Mouse (Mus musculus): ENCODE measurements around the gene Zbtb8os. TPM values are rescaled to one million over a fixed set of nuclear protein-coding genes. Genes with fewer than 3 reads are reported as not detected.

Zbtb8os gene
- polyA plus RNA-seq, 1 experiment: 138 TPM

GRCm38 (mm10) chr4:129320876-129321275 is 14.6 kb upstream of the Zbtb8os start:
- Histone ChIP-seq H3K9me3 (replicated peaks; ENCODE audit: control insufficient read depth, insufficient read depth, low read length, poor library complexity, severe bottlenecking) (no peaks in the 10 kb centered on the region), H3K4me1 (ENCODE audit: control insufficient read depth, insufficient read depth, low read length) (no peaks in the 10 kb centered on the region), H3K27ac (ENCODE audit: insufficient read depth, low read length) (no peak overlapping the region), H3K9ac (ENCODE audit: low read depth, poor library complexity, severe bottlenecking) (no peak overlapping the region), H3K36me3 (ENCODE audit: control insufficient read depth, insufficient read depth, low read length, poor library complexity, severe bottlenecking) (peaks cover 75% of the 10 kb centered on the region), H3K4me3 (ENCODE audit: low read depth, low read length) (no peak overlapping the region), H3K27me3 (ENCODE audit: control insufficient read depth, insufficient read depth, low read length, poor library complexity, severe bottlenecking) (no peaks in the 10 kb centered on the region)
- no peak for TF ChIP-seq POLR2A (IDR thresholded peaks at IDR 0.05; ENCODE audit: insufficient read depth, low read length)
- TF ChIP-seq EP300 (IDR thresholded peaks at IDR 0.05; ENCODE audit: insufficient read depth, low read depth, low read length): no peak
- no peak for TF ChIP-seq CTCF (IDR thresholded peaks at IDR 0.05; ENCODE audit: low read depth, low read length)

- Histone ChIP-seq H3K36me3 (ENCODE audit: control insufficient read depth, insufficient read depth, low read length, poor library complexity, severe bottlenecking) (peaks cover 72% of the 10 kb centered on the region), H3K9ac (ENCODE audit: low read depth, poor library complexity, severe bottlenecking) (no peak overlapping the region), H3K4me1 (ENCODE audit: control insufficient read depth, insufficient read depth, low read length) (no peaks in the 10 kb centered on the region), H3K9me3 (replicated peaks; ENCODE audit: control insufficient read depth, insufficient read depth, low read length, poor library complexity, severe bottlenecking) (no peaks in the 10 kb centered on the region), H3K27ac (ENCODE audit: insufficient read depth, low read length) (no peak overlapping the region; the same call in 1 of the 2 replicates), H3K4me3 (ENCODE audit: low read depth, low read length) (no peak overlapping the region), H3K27me3 (ENCODE audit: control insufficient read depth, insufficient read depth, low read length, poor library complexity, severe bottlenecking) (no peaks in the 10 kb centered on the region)
- no peak for TF ChIP-seq CTCF (IDR thresholded peaks at IDR 0.05; ENCODE audit: low read depth, low read length)
- no peak for TF ChIP-seq POLR2A (IDR thresholded peaks at IDR 0.05; ENCODE audit: insufficient read depth, low read length)
- TF ChIP-seq EP300 (IDR thresholded peaks at IDR 0.05; ENCODE audit: insufficient read depth, low read depth, low read length): no peak
Measured at GRCm38 (mm10) chr4:129322042-129322441, 13.5 kb upstream of the Zbtb8os start.

- peaks cover 72% of the 10 kb centered on the region for H3K36me3 ChIP-seq (ENCODE audit: control insufficient read depth, insufficient read depth, low read length, poor library complexity, severe bottlenecking)
Measured at GRCm38 (mm10) chr4:129323491-129323890, 12.0 kb upstream of the Zbtb8os start.

GRCm38 (mm10) chr4:129324756-129325155 is 10.7 kb upstream of the Zbtb8os start:
- Histone ChIP-seq H3K9me3 (replicated peaks; ENCODE audit: control insufficient read depth, insufficient read depth, low read length, poor library complexity, severe bottlenecking) (no peaks in the 10 kb centered on the region), H3K27me3 (ENCODE audit: control insufficient read depth, insufficient read depth, low read length, poor library complexity, severe bottlenecking) (no peaks in the 10 kb centered on the region), H3K4me1 (ENCODE audit: control insufficient read depth, insufficient read depth, low read length) (peaks cover 2% of the 10 kb centered on the region), H3K4me3 (ENCODE audit: low read depth, low read length) (no peak overlapping the region), H3K9ac (ENCODE audit: low read depth, poor library complexity, severe bottlenecking) (no peak overlapping the region), H3K36me3 (ENCODE audit: control insufficient read depth, insufficient read depth, low read length, poor library complexity, severe bottlenecking) (peaks cover 71% of the 10 kb centered on the region), H3K27ac (ENCODE audit: insufficient read depth, low read length) (no peak overlapping the region)
- no peak for TF ChIP-seq POLR2A (IDR thresholded peaks at IDR 0.05; ENCODE audit: insufficient read depth, low read length)
- TF ChIP-seq EP300 (IDR thresholded peaks at IDR 0.05; ENCODE audit: insufficient read depth, low read depth, low read length): no peak
- no peak for TF ChIP-seq CTCF (IDR thresholded peaks at IDR 0.05; ENCODE audit: low read depth, low read length)

More at GRCm38 (mm10) chr4:129323491-129323890, 12.0 kb upstream of the Zbtb8os start:
- H3K27ac ChIP-seq (ENCODE audit: insufficient read depth, low read length): no peak overlapping the region
- H3K4me3 ChIP-seq (ENCODE audit: low read depth, low read length): no peak overlapping the region
- no peaks in the 10 kb centered on the region for H3K27me3 ChIP-seq (ENCODE audit: control insufficient read depth, insufficient read depth, low read length, poor library complexity, severe bottlenecking)
- H3K4me1 ChIP-seq (ENCODE audit: control insufficient read depth, insufficient read depth, low read length): peaks cover 2% of the 10 kb centered on the region
- H3K9ac ChIP-seq (ENCODE audit: low read depth, poor library complexity, severe bottlenecking): no peak overlapping the region
- H3K9me3 ChIP-seq (replicated peaks; ENCODE audit: control insufficient read depth, insufficient read depth, low read length, poor library complexity, severe bottlenecking): no peaks in the 10 kb centered on the region
- TF ChIP-seq CTCF (IDR thresholded peaks at IDR 0.05; ENCODE audit: low read depth, low read length): no peak
- no peak for TF ChIP-seq EP300 (IDR thresholded peaks at IDR 0.05; ENCODE audit: insufficient read depth, low read depth, low read length)
- no peak for TF ChIP-seq POLR2A (IDR thresholded peaks at IDR 0.05; ENCODE audit: insufficient read depth, low read length)

- H3K9ac ChIP-seq (ENCODE audit: low read depth, poor library complexity, severe bottlenecking): no peak overlapping the region
- H3K4me1 ChIP-seq (ENCODE audit: control insufficient read depth, insufficient read depth, low read length): peaks cover 2% of the 10 kb centered on the region
- H3K4me3 ChIP-seq (ENCODE audit: low read depth, low read length): no peak overlapping the region
- H3K9me3 ChIP-seq (replicated peaks; ENCODE audit: control insufficient read depth, insufficient read depth, low read length, poor library complexity, severe bottlenecking): no peaks in the 10 kb centered on the region
- peaks cover 70% of the 10 kb centered on the region for H3K36me3 ChIP-seq (ENCODE audit: control insufficient read depth, insufficient read depth, low read length, poor library complexity, severe bottlenecking)
- H3K27me3 ChIP-seq (ENCODE audit: control insufficient read depth, insufficient read depth, low read length, poor library complexity, severe bottlenecking): no peaks in the 10 kb centered on the region
- peak overlapping the region; percentile 41 for H3K27ac ChIP-seq (ENCODE audit: insufficient read depth, low read length)
- TF ChIP-seq EP300 (IDR thresholded peaks at IDR 0.05; ENCODE audit: insufficient read depth, low read depth, low read length): no peak
- no peak for TF ChIP-seq POLR2A (IDR thresholded peaks at IDR 0.05; ENCODE audit: insufficient read depth, low read length)
- TF ChIP-seq CTCF (IDR thresholded peaks at IDR 0.05; ENCODE audit: low read depth, low read length): no peak
Measured at GRCm38 (mm10) chr4:129326191-129326590, 9.3 kb upstream of the Zbtb8os start.

- no peaks in the 10 kb centered on the region for H3K9me3 ChIP-seq (replicated peaks; ENCODE audit: control insufficient read depth, insufficient read depth, low read length, poor library complexity, severe bottlenecking)
- H3K4me3 ChIP-seq (ENCODE audit: low read depth, low read length): no peak overlapping the region
- no peak overlapping the region for H3K27ac ChIP-seq (ENCODE audit: insufficient read depth, low read length)
- H3K36me3 ChIP-seq (ENCODE audit: control insufficient read depth, insufficient read depth, low read length, poor library complexity, severe bottlenecking): peaks cover 55% of the 10 kb centered on the region
- H3K27me3 ChIP-seq (ENCODE audit: control insufficient read depth, insufficient read depth, low read length, poor library complexity, severe bottlenecking): no peaks in the 10 kb centered on the region
- no peak for TF ChIP-seq EP300 (IDR thresholded peaks at IDR 0.05; ENCODE audit: insufficient read depth, low read depth, low read length)
- TF ChIP-seq CTCF (IDR thresholded peaks at IDR 0.05; ENCODE audit: low read depth, low read length): no peak
- no peak for TF ChIP-seq POLR2A (IDR thresholded peaks at IDR 0.05; ENCODE audit: insufficient read depth, low read length)
- H3K4me1 ChIP-seq (ENCODE audit: control insufficient read depth, insufficient read depth, low read length): no peaks in the 10 kb centered on the region
- H3K9ac ChIP-seq (ENCODE audit: low read depth, poor library complexity, severe bottlenecking): peak overlapping the region; percentile 43; the same call in 1 of the 2 replicates
Measured at GRCm38 (mm10) chr4:129332846-129333245, 2.6 kb upstream of the Zbtb8os start.
